Mouse (Mus musculus): ENCODE results near the gene Spns1. TPM values are rescaled to one million over a fixed set of nuclear protein-coding genes. Genes with fewer than 3 reads are reported as not detected.

Gene Spns1
- total RNA-seq, 2 experiments from 2014 or later: 8.3 to 8.4 TPM

DNA sequence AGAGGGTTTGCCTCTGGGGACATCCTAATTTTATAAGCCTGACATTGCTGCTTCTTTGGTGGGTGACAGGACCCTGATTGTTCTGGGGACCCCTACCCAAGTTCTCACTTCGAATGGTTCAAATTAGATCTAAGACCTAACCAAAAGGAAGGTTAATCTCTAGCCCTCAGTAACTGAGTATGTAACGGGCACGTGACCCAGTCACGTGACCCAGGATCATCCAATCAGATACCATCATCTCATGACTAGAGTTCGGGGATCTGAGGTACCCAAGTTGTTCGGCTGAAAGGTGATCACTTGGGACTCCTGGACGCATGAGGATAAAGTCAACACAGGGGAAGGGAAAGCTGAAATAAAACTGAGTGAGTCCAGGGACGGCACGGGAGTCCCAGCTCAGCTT is 4.2 kb downstream of the Spns1 start:
- no peak for ATAC-seq (replicated peaks; ENCODE audit: poor library complexity)

DNA sequence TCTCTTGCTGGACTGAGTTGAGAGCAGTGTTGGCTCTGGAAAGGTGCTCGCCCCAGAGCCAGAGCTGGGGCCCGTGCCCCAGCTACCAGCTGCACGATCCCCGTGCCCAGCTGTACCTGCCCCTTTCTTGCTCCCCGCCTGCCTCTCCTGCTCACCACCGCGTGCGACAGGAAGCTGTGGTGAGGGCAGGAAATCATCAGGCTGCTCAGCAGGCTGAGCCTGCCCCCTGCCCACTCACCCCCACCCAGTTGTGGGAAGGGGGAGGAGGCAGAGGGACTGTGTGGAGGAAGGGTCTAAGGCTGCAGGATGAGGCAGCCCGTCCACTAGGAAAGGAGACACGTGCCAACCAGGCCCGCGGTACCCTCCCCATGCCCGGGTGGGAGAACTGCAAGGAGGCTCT is 7.9 kb downstream of the Spns1 start, which contains the start of gene Lat:
Gene Lat, minus strand, starts transcription at position 178 of the 400 bp plus-strand sequence.
- peak; percentile 87 for ATAC-seq (replicated peaks; ENCODE audit: poor library complexity)

DNA sequence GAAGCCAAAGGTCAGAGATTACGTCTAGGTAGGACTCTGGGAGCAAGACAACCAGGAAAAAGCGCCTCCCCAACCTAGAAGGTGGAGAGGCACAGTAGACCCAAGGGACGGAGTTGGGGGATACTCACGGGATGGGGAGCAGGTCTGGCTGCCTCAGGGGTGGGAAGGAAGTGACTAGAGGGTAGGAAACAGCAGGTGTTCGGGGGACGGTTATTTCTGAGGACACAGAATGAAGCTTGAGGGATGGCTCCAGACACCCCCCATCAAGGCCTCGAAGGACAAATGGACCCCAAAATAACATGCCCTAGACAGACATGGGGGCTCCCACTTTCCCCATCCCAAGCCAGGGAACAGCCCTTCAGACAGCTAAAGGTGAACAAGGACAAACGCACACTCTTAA is 8.9 kb downstream of the Spns1 start:
- ATAC-seq (replicated peaks; ENCODE audit: poor library complexity): no peak

DNA sequence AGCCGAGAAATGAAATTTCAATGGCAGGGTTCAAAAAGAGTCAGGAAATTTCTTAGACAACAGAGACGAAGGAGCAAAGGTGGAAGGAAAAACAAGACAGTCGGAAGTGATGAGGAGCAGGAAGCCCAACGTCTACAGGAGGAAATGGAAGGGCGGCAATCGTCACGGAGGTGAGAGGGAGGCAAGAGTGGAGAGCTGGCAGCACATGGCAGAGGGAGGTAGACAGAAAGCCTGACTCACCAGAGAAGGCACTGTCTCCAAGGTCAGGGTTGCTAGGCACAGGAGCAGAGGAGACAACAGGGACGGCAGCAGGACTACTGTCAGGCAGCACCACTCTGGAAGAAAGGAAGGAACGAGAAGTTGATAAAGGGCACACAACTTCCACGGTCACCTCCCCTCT is 9.6 kb downstream of the Spns1 start:
- ATAC-seq (replicated peaks; ENCODE audit: poor library complexity): no peak

DNA sequence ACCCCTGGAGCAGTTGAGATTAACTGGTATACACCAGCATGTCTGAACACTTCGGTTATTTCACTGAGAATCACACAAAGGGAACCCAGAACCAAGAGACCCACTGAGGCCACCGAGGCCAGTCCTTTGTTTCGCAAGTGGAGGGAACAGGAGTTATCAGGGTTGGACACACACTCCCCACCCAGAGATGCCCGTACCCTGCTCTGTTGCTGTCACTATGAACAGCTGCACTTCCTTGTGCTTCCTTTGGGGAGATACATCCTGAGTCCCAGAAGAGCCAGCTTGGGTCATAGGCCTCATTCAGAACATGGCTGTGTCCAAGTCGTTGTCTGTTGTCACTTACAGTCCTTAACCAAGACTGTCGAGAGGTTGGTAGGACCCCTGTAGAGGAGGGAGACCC is 14.2 kb downstream of the Spns1 start:
- no peak for ATAC-seq (replicated peaks; ENCODE audit: poor library complexity)

DNA sequence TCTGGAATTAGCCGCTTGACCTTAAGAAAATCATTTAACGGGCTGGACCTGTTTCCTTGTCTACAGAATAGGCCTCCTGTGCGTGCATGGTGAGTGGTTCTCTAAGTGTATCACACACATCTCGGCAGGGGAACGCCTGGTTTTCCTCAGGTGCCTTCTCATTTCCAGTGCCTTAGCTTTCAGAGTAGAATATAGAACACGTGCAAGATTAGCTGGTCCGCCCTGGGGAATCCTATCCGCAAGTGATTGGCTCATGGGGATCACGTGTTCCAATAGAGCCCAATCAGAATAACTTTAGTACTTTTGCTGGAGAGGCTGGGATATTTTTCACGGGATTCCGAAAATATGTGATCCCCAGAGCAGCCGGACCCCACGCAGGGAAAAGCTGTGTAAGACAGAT is 18.2 kb downstream of the Spns1 start:
- ATAC-seq (replicated peaks; ENCODE audit: poor library complexity): no peak

DNA sequence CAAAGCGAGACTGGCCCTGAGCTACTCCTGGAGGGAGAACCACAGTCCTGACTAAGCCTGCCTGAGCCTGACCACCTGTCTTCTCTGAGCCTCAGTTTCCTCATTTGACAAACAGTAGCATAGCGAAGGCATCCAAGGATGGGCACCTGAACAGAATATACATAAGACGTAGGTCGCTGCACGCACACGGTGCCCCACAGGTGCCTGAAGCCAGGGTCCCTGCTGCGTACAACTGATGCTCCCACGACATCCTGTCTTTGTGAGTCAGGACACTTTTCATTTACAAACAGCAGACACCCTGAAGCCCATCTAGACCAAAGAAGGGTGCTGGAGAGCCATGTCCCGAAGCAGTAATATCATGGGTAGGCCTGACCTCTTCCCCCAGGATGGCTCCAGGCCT is 18.8 kb downstream of the Spns1 start:
- ATAC-seq (replicated peaks; ENCODE audit: poor library complexity): no peak

DNA sequence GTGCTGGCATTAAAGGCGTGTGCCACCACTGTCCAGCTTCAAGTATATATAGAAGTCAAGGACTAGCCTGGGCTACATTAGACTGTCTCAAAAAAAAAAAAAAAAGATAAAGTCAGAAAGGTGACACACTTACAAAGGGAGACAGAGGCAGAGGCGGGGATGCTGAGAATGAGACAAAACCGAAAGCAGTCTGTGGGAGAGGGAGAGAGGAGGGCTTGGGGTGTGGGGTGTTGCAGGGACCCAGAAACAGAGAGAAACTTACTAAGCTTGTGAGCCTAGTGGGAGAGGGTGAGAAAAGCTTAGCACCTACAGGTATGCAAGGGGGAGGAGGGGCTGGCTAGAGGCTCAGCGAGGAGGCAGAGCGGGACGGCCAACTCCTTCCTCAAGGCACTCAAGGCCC is 19.4 kb downstream of the Spns1 start:
- no peak for ATAC-seq (replicated peaks; ENCODE audit: poor library complexity)

DNA sequence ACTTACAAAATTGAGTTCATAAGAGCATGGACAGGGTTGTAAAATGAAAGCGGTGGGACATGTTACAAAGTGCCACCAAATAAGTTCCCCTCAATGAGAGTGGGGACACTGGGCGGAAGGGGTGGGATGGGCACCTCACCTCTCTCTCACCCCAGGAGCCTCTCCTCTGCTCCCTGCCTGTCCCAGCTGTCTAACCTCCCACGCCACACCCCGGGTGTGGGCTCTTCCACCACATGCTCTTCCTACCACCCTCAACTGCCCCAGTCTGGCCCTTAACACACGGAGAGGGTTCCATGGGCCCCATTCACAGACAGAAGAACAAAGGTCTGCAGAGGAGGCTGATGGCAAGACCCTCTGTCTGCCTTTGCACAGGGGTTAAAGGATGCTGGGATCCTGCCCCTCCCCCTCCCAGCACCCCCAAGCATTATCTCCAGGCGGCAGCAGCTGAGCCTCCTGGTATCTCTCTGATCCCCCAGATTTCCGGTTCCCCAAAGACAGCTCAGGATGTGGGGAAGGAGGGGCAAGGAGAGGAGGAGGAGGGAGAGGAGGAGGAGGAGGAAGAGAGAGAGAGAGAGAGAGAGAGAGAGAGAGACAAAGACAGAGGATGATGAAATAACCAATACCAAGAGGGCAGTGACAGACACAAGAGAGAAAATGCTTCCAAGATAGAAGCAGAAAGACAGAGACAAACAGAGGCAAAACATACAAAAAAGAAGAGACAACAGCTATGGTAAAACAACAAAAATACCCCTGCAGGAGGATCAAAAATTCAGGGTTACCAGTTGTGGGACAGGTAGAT is 20.3 kb downstream of the Spns1 start:
- ATAC-seq (replicated peaks; ENCODE audit: poor library complexity): peak; percentile 63

DNA sequence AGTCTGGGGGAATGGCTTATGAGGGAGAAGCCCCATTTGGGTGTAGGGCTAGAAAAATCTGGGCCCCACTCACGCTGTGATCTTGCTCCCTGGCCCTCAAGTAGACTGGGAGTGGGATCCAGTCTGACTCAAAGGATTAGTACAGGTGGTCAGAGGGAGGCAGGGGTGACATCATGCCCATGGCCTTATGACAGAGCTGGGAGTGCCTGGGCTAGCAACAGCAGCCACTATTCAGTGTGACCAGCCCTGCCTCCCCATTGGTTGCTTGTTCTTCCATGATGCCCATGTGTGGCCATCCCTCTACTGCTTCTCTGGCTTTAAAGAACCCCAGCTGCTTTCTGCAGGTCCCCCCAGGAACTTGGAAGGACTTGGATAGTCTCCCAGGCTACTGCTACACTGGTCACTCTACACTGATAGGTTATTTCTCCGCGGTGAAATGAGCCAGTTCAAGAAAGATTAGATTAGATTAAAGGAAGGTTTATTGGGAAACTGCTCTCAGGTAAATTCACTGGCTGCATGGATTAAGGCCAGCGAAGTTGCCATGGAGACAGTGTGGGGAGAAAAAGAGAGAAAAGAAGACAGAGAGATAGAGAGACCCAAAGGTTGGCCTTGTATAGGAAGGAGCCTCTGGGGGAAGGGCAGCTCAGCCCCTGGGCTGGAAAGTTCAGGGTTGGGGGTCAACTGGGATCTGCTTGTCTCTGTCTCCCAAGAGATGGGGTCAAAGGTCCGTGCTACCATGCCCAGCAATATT is 21.2 kb downstream of the Spns1 start:
- ATAC-seq (replicated peaks; ENCODE audit: poor library complexity): no peak

DNA sequence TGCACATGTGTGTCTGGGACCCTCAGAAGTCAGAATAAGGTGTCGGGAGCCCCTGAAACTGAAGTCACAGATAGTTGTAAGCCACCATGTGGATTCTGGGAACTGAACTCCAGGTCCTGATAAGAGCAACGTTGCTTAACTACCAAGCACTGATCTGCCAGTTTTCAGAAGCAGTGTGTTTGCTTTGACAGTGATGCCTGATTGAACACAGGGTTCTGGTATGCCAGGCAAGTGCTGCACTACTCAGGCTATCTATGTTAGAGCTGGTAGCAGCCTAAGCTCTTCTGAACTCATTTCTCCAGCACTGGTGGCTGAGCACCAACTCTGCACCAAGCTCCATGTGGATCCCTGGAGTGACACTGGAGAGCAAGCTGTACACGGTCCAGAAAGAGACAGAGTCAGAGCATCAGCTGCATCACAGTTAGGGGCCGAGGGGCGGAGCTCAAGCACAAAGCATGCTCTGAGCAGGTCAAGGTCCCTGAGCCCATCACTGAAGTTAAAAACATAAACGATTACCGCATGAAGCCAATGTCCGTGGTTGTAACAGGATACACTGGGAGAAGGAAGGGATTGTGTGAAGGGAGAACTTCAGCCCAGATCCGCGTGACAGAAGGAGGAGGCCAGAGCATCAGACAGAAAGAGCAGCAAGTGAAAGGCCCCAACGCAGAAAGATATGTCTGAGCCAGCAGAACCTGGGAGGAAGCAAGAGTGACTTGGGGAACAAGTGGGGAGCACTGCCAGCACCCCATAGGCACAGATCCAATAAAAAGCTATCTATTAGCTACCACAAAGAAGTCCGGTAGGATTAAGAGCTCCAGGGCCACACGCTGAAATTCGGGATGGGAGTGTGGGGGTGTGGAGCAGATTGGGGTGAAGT is 22.3 kb downstream of the Spns1 start:
- ATAC-seq (replicated peaks; ENCODE audit: poor library complexity): 0 out of 2 replicates have a peak, but pooled peaks have one; percentile 17

DNA sequence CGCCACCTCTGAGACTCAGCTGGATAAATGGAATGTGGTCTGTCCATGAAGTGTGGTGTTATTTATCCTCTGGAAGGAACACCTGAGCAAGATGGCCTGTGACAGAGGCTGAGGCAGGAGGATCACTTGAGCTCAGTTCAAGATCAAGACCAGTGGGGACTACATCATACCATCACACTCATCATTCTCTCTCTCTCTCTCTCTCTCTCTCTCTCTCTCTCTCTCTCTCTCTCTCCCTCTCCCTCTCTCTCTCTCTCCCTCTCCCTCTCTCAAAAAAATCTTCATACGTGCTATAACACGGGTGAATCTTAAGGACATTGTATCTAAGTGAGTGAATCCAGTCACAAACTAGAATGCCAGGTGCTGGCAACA is 23.3 kb downstream of the Spns1 start:
- no peak for ATAC-seq (replicated peaks; ENCODE audit: poor library complexity)

DNA sequence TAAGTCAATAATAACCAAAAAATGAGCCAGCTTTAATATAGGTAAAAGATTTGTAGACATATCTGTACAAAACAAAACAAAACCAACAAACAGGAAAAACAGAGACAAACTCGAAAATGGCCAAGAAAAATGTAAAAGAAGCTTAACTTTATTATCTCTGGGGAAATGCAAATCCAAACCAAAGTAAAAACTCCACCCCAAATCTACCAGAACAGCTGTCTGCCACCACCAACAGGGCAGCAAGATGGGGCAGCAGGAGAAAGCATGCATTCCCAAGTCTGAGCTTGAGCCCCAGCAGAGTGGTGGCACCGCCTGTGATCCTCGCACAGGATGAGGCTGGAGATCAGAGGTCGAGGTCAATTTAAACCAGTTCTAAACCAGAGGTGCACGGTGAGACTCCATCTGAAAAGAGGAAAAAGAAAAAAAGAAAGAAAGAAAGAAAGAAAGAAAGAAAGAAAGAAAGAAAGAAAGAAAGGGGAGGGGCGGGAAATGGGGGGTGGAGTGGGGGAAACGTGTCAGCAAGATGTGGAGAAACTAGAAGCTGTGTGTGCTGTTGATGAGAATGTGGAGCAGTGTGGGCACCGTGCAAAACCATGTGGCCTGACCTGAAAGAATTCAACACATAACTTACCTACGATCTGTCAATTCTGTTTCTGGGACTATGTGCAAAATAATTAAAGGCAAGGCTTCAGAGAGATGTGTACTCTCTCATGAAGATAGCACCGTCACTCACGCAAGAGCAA is 23.8 kb downstream of the Spns1 start:
- no peak for ATAC-seq (replicated peaks; ENCODE audit: poor library complexity)

DNA sequence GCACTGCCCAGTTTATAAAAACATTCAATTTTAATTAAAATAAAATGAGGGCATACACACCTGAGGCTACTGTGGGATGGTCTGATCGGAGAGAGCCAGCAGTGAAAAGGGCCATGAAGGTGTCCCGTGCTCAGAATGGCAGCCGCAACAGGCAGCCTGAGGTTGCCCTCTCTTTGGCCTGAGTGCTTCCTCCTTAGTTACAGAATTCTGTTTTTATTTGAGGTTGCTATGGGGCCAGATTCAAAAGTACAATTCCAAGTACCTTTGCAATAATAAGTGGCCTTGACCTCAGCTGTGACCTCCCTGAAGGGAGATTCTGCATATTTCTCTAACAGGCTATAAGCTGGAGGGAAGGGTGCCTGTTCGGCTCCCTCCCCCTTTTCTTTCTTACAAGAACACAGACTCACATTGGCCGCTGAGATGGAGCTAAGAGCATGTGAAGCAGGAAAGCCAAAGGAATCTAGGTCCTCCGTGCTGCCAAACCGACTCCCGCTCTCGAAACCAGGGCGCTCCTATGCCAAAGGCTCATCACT is 25.8 kb downstream of the Spns1 start:
- ATAC-seq (replicated peaks; ENCODE audit: poor library complexity): no peak

DNA sequence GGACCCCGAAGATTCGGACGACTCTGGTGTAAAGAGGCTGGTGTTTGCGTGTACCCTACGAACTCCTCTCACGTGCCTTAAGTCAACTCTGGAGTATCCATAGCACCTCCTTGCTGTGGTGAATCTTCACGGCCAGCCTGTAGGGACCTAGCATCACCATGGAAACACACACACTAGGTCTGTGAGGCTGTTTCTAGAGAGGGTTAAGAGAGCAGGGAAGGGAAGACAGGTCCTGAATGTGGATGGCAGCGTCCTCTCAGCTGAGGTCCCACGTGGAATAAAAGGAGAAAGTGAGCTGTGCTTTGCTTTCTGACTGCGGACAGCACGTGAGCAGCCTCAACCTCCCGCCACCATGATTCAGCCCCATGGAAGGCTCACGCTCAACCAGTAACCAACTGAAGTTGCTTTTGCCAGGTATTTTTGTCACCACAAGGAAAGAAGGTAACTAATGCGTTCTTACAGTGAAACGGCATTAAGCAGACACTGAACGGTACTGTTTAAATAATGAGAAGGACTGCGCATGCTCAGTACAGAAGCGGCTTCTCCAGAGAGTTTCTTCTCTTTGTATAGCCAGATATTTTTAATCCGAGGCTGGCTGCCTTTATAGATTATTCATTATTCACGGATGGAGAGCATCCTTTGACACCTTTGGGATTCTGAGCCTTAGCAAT is 26.4 kb downstream of the Spns1 start:
- no peak for ATAC-seq (replicated peaks; ENCODE audit: poor library complexity)

DNA sequence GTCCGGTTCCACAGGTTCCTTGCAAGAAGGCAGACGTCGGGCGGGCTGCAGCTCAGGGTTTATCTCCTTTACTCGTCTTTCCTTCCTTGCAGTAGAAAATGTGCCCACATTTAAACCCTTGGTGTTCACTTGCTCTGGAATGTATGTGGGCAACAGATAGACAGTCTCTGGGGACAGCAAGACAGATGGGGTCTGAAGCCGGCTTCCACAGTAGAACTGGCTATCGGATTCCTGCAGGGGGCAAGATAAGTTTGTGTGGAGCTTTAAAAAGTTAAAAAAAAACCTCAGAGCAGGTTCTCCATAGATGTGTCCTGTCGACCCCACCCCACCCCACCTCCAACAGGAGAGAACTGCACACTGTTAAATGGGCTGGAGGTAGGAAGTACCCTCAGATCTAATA is 29.0 kb downstream of the Spns1 start:
- peak; percentile 92 for ATAC-seq (replicated peaks; ENCODE audit: poor library complexity)

DNA sequence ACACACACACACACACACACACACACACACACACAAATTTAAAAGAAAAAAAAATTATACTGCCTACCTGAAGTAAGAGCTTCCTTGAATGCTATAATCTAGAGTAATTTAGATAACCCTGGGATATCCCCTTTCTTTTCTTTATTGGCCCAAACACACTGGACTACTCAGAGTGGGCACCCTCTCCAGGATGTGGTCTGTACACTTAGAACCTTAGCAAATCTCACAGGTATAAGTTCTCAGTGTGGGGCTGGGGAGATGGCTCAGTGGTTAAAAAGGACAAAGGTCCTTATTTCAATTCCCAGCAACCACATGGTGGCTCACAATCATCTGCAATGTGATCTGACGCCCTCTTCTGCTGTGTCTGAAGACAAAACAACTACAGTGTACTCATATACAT is 30.2 kb downstream of the Spns1 start:
- ATAC-seq (replicated peaks; ENCODE audit: poor library complexity): no peak

DNA sequence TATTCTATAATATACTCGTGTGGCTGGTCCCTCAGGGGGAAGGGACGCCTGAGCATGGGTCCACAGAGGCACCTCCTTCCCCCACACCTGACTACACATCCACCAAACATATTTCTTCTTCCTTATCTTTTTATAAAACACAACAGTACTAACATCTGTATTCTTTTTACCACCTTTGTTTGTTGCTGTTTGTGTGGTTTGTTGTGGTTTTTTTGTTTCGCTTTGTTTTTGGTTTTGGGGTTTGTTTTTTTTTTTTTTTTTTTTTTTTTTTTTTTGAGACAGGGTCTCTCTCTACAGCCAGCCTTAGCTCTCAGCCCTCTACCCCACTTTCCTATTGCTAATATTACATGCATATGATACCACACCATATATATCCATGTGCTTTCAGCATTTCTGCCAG is 31.3 kb downstream of the Spns1 start:
- ATAC-seq (replicated peaks; ENCODE audit: poor library complexity): no peak

DNA sequence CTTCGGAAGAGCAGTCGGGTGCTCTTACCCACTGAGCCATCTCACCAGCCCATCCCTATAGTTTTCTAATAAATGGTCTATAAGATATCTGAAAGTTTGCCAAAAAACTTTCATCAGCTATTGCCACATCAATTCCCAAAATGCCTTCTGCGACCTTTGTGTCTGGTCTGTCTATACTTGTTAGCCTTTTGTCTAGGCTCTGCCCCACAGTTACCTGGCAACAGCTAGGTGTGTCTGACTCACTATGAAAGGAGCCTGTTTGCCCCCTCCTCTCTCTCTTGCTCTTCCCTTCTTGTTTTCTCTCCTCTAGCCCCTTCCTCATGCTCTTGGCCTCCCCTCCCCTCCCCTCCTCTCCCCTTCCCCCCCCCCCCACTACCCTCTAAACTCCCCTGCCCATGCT is 31.7 kb downstream of the Spns1 start:
- ATAC-seq (replicated peaks; ENCODE audit: poor library complexity): no peak

DNA sequence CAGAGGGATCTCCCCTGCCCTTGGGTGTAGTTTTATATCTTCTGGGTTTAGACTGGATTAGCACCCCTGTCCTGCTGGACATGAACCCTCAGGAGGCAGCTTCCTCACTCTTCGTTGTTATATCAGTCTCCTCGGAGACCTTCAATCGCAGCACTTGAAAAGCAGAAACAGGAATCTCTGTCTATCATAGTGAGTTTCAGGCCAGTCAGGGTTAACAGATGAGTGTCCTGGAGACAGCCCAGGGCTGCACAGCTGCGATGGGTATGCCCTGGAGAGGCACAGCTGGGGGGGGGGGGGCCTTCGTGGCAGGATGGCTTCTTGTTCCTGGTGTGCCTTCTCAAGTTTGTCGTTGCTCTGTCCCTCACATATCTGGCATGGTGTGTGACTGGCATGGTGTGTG is 36.4 kb downstream of the Spns1 start:
- no peak for ATAC-seq (replicated peaks; ENCODE audit: poor library complexity)

Measured in megakaryocyte progenitor cell, adult 5-6 weeks (primary cell).